Mouse (Mus musculus) brain, embryonic 14.5 days (tissue): Measurements from ENCODE around the gene Mpz. TPM values are rescaled to one million over a fixed set of nuclear protein-coding genes. Genes with fewer than 3 reads are reported as not detected.

Experiments
- DNase-seq: peaks from one replicate; pipeline ENCODE4 v3.0.0-alpha.2; 2011; ENCODE audit warnings: low read depth
- CTCF ChIP-seq: fragments of 200-500 bp; IDR thresholded peaks from 2 replicates; pipeline ENCODE4 v1.5.1; 2012; ENCODE audit warnings: inconsistent platforms, mild to moderate bottlenecking, moderate library complexity, borderline replicate concordance; ENCODE audit not compliant: insufficient read depth, insufficient read length; ENCODE audit errors: extremely low read depth
- POLR2A ChIP-seq: fragments of 200-500 bp; IDR thresholded peaks from 2 replicates; pipeline ENCODE4 v1.6.1; 2012; ENCODE audit warnings: mild to moderate bottlenecking, inconsistent platforms, borderline replicate concordance; ENCODE audit not compliant: poor library complexity, insufficient read depth, insufficient read length, severe bottlenecking; ENCODE audit errors: extremely low read depth
- polyA plus RNA-seq: library from polyadenylated mRNA; depleted of rRNA; stranded (reverse); fragments of >200 nt; gene quantifications from 2 replicates; pipeline ENCODE4 v1.2.3, GENCODE M21; 2012; rRNA removed

Mpz gene
- polyA plus RNA-seq, 1 experiment: 5.1 TPM

DNA sequence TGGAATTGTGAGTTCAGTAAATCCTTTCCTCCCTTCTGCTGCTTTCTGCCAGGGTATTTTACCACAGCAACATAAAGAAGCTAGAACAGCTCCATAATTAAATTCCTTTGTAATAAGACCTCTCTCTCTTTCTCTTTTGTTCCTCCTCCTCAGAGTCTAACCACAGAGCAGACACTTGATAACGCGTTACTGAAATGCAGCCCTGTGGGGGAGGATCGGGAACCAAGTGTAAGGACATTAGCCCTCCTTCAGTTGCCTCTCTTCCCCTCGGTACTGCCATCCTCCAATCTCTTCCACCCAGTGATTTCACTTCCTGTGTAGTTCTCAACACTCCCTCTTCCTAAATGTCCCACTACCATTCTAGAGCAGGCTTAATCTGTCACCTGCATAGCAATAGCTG lies 58.9 kb downstream of the Mpz start:
- DNase-seq: no peak
- TF ChIP-seq POLR2A (no peak), CTCF (no peak)

Other genes starting within 250 kb of the Mpz start
- 0.37 and 0.44 TPM in 2 replicates for gene Fcrlb, start 237.8 kb upstream of the Mpz start, polyA plus RNA-seq
- not detected in 2 replicates for gene Fcrla, start 223.1 kb upstream of the Mpz start, polyA plus RNA-seq
- gene Fcgr2b, start 174.2 kb upstream of the Mpz start, polyA plus RNA-seq: 0.86 and 1.4 TPM in 2 replicates
- gene Fcgr4, start 131.8 kb upstream of the Mpz start, polyA plus RNA-seq: 0.34 and 0.38 TPM in 2 replicates
- 4.9 and 7.4 TPM in 2 replicates for gene Fcgr3, start 85.8 kb upstream of the Mpz start, polyA plus RNA-seq
- 9.8 and 16.7 TPM in 2 replicates for gene Cfap126, start 36.8 kb upstream of the Mpz start, polyA plus RNA-seq
- 272 and 337 TPM in 2 replicates for gene Sdhc, start 108 bp upstream of the Mpz start, polyA plus RNA-seq
- 10.0 and 22.6 TPM in 2 replicates for gene Pcp4l1, start 45.6 kb downstream of the Mpz start, polyA plus RNA-seq
- 0.03 and 0.09 TPM in 2 replicates for gene Nr1i3, start 63.3 kb downstream of the Mpz start, polyA plus RNA-seq
- gene Tomm40l, start 71.8 kb downstream of the Mpz start, polyA plus RNA-seq: 35.8 and 38.1 TPM in 2 replicates
- gene Apoa2, start 74.3 kb downstream of the Mpz start, polyA plus RNA-seq: 2.7 and 3.7 TPM in 2 replicates
- gene Fcer1g, start 83.7 kb downstream of the Mpz start, polyA plus RNA-seq: 16.5 and 18.2 TPM in 2 replicates
- gene Adamts4, start 99.7 kb downstream of the Mpz start, polyA plus RNA-seq: 4.1 and 4.6 TPM in 2 replicates
- gene Ndufs2, start 100.7 kb downstream of the Mpz start, polyA plus RNA-seq: 130 and 153 TPM in 2 replicates
- 101 and 122 TPM in 2 replicates for gene B4galt3, start 119.6 kb downstream of the Mpz start, polyA plus RNA-seq
- 70.7 and 111 TPM in 2 replicates for gene Ppox, start 130.5 kb downstream of the Mpz start, polyA plus RNA-seq
- 110 and 136 TPM in 2 replicates for gene Usp21, start 137.3 kb downstream of the Mpz start, polyA plus RNA-seq
- gene Ufc1, start 144.3 kb downstream of the Mpz start, polyA plus RNA-seq: 52.7 and 63.1 TPM in 2 replicates
- gene Dedd, start 178.4 kb downstream of the Mpz start, polyA plus RNA-seq: 62.1 and 63.5 TPM in 2 replicates
- 57.0 and 73.1 TPM in 2 replicates for gene Nit1, start 194.9 kb downstream of the Mpz start, polyA plus RNA-seq
- gene Pfdn2, start 195.0 kb downstream of the Mpz start, polyA plus RNA-seq: 45.5 and 90.3 TPM in 2 replicates
- gene Klhdc9, start 210.1 kb downstream of the Mpz start, polyA plus RNA-seq: 3.1 and 3.7 TPM in 2 replicates
- 1.9 and 2.8 TPM in 2 replicates for gene Nectin4, start 219.4 kb downstream of the Mpz start, polyA plus RNA-seq
- 0.47 and 0.52 TPM in 2 replicates for gene Arhgap30, start 238.2 kb downstream of the Mpz start, polyA plus RNA-seq